Mouse (Mus musculus): ENCODE measurements around the gene Slc11a1.

Slc11a1 gene

DNA sequence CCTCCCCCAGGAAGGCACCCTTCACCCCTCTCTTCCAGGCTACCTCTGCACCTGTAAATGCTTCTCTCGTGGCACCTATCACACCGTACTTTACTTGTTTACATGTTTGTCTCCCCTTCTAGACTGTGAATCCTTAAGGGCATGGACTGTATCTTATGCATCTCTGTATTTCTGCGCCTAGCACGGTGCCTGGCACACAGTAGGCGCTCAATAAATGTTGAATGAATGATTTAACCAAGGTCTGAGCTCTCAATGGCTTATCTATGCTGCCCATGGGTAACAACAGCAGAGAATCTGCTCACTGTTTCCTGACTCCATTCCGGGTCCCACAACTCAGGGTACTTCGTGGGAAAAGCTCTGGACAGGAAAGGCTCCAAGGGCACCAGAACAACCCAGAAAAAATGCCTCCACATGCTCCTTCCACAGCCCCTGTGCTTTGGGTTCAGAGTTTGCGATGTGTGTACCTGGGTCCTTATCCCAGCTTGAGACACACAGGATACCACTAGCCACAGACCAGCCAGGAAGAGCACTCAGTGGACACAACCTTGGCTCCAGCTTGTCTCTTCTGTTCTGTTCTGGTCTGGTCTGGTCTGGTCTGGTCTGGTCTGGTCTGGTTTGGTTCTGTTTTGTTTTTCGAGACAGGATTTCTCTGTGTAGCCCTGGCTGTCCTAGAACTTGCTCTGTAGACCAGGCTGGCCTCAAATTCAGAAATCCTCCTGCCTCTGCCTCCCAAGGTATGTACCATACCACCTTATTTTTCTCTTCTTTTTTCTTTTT, 21.4 kb upstream of the Slc11a1 start:
- no peak for ATAC-seq (ENCODE audit: low TSS enrichment)

DNA sequence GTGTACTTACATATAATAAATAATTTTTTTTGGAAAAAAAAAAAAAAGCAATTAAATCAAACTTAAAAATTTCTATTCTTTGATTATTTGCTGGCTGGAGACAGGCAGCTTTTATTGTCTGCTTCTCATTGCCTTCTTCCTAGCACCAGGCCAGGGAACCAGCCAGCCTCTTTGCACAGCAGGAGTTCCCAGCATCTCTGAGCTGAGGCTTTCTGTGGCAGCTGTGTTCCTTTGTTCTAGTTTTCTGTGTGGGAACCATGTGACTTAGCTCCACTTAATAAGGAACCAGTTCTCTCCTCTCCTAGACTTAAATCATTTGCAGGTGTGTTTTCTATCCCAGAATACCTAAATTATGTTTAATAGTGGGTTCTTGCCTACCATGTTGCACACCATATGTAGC, 17.5 kb upstream of the Slc11a1 start:
- ATAC-seq (ENCODE audit: low TSS enrichment) = no peak

GRCm38 (mm10) chr1:74359952-74360517, 15.0 kb upstream of the Slc11a1 start:
- no peak for ATAC-seq (ENCODE audit: low TSS enrichment)

DNA sequence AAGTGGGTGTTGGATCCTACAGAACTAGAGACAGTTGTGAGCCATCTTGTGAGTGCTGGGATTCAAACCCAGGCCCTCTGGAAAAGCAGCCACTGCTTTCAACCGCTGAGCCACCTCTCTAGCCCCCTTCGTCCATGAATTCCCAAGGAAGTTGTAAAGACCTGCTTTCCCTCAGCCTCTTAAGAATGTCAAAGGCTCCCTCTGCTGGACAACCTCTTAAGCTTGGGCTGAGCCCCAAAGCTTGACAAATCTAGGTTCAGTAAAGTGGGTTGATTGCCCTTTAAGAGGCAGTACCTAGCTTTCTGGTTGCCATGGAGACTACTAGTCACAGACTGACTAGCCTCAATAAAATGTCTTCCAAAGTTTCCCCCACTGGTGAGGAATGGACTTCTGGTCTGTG, 13.2 kb upstream of the Slc11a1 start, which contains the start of gene Catip:
Gene Catip, plus strand, starts transcription at position 297 of the 400 bp plus-strand sequence.
- ATAC-seq (ENCODE audit: low TSS enrichment) = peak; percentile 82

GRCm38 (mm10) chr1:74362325-74363229, 12.4 kb upstream of the Slc11a1 start:
- peak; percentile 55 for ATAC-seq (ENCODE audit: low TSS enrichment)

GRCm38 (mm10) chr1:74363437-74363836, 11.6 kb upstream of the Slc11a1 start:
- peak; percentile 27; the same call in 1 of the 2 replicates for ATAC-seq (ENCODE audit: low TSS enrichment)

GRCm38 (mm10) chr1:74364270-74364669, 10.7 kb upstream of the Slc11a1 start:
- no peak for ATAC-seq (ENCODE audit: low TSS enrichment)

DNA sequence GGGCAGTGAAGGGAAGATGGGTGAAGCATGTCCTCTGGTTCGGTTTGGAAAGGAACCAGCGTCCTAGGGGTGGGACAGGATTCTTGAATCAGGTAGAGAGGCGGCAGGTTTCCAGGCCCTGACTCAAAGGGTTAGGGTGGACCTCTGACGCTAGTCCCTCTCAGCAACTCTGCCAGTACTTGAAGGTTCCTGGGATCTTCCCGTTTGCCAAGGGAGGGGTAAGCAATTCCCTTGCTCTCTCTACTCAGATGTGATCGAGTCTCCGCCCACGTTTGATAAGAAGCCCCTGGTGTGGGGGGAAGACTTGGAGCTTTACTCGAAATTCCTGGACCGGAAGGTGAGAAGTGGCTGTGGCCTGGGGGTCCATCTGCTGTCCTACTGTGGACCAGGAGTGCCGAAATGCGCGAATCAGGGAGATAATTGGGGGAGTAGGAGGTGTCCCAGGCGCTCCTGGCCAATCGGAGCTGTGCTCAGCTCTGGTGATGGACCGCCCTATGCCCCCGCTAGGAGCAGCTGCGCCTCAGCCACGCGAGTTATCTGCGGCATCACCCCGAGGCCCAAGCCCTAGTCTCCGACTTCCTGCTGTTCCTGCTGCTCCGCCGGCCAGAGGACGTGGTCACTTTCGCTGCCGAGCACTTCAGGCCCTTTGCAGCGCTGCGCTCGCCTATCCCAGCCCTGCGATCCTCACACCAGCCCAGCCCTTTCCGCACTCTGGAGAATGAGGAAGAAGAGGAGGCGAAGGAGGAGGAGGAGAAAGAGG, 6.9 kb upstream of the Slc11a1 start:
- ATAC-seq (ENCODE audit: low TSS enrichment) = peak; percentile 72

- no peak for ATAC-seq (ENCODE audit: low TSS enrichment)
Observed at GRCm38 (mm10) chr1:74370040-74370439, 5.0 kb upstream of the Slc11a1 start.

DNA sequence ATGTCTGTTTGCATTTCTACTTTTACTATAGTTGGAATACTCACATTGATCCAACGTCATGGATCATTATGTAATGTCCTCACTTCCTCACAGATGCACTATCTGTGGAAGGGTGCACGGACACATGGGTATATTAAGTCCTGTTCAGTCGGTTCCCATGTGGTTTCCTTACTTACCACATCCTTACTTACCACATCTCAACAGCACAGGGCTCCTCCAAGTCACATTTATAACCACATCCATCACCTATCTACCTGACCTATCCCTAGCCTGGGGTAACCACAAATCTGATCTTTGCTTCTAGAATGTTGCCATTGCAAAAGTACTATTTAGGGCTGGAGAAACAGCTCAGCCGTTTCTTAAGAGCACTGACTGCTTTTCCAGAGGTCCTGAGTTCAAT, 1.6 kb upstream of the Slc11a1 start:
- no peak for ATAC-seq (ENCODE audit: low TSS enrichment)

GRCm38 (mm10) chr1:74375561-74375960, 566 bp downstream of the Slc11a1 start:
- ATAC-seq (ENCODE audit: low TSS enrichment) = no peak

GRCm38 (mm10) chr1:74376396-74376795, 1.4 kb downstream of the Slc11a1 start:
- ATAC-seq (ENCODE audit: low TSS enrichment) = no peak

DNA sequence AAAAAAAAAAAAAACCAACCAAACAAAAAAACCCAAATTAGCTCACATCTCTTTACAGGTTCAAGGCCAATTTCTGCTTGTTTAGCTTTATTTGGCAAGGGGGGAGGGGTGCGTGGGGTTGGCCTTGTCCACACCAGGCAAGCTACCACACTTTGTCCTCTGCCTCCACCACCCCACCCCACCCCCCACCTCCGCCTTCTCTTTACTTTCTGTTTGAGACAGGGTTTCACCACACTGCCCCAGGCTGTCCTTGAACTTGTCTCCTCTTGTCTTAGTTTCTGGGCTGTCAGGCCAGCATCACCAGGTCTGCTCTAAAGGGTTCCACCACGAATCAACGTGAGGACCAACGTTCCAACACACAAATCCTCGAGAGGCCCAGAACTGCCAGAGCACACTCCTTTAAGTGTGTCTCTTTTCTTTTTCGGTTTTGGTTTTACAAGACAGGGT, 4.1 kb downstream of the Slc11a1 start:
- ATAC-seq (ENCODE audit: low TSS enrichment) = no peak

GRCm38 (mm10) chr1:74380484-74380883, 5.5 kb downstream of the Slc11a1 start:
- no peak for ATAC-seq (ENCODE audit: low TSS enrichment)

- no peak for ATAC-seq (ENCODE audit: low TSS enrichment)
Observed at GRCm38 (mm10) chr1:74381588-74382021, 6.6 kb downstream of the Slc11a1 start.

DNA sequence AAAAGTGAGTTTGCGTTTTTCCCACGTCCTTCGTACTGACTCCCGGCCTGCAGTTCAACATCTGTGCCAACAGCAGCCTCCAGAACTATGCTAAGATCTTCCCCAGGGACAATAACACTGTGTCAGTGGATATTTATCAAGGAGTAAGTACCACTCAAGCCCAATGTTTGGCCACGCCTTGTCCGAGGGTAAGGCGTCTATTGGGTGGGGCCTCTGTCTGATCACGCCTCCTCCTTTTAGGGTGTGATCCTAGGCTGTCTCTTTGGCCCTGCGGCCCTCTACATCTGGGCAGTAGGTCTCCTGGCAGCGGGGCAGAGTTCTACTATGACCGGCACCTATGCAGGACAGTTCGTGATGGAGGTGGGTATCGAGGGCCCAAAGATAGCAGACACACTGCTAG, 8.4 kb downstream of the Slc11a1 start:
- no peak for ATAC-seq (ENCODE audit: low TSS enrichment)

- ATAC-seq (ENCODE audit: low TSS enrichment) = no peak
Observed at GRCm38 (mm10) chr1:74384525-74384924, 9.5 kb downstream of the Slc11a1 start.

- ATAC-seq (ENCODE audit: low TSS enrichment) = no peak
Observed at GRCm38 (mm10) chr1:74385064-74385463, 10.1 kb downstream of the Slc11a1 start.

- ATAC-seq (ENCODE audit: low TSS enrichment) = no peak
Observed at GRCm38 (mm10) chr1:74385531-74385930, 10.5 kb downstream of the Slc11a1 start.

- no peak for ATAC-seq (ENCODE audit: low TSS enrichment)
Observed at GRCm38 (mm10) chr1:74386363-74386713, 11.3 kb downstream of the Slc11a1 start.

- ATAC-seq (ENCODE audit: low TSS enrichment) = peak; percentile 85
Observed at GRCm38 (mm10) chr1:74386714-74387385, 11.9 kb downstream of the Slc11a1 start.

Measured in frontal cortex, adult (tissue).